Mouse (Mus musculus) ES-E14 (cell line): ENCODE measurements around the gene Astn1.

Experiments used
- MAFK ChIP-seq: IDR thresholded peaks from 2 replicates; pipeline ENCODE4 v1.6.1; 2014; ENCODE audit warnings: mild to moderate bottlenecking, low read depth, low read length, inconsistent platforms; ENCODE audit not compliant: insufficient read depth
- ZNF384 ChIP-seq: IDR thresholded peaks from 2 replicates; pipeline ENCODE4 v1.6.1; 2012; ENCODE audit warnings: low read depth, low read length, inconsistent platforms

- TF ChIP-seq MAFK = no peak
- no peak for TF ChIP-seq ZNF384
Measured at GRCm38 (mm10) chr1:158599435-158599834, 237.4 kb downstream of the Astn1 start.
